Mouse (Mus musculus): Measurements from ENCODE around the gene Camp. TPM values are rescaled to one million over a fixed set of nuclear protein-coding genes. Genes with fewer than 3 reads are reported as not detected.
A peak's percentile ranks its signal among the peaks of the same experiment; 100 is the strongest.

Gene Camp
- total and polyA plus RNA-seq, 3 experiments: 0.13 TPM; not detected in 2

- no peaks in the 10 kb centered on the region for H3K4me1 ChIP-seq (ENCODE audit: control insufficient read depth in 1 of 2, insufficient read depth in 2 of 2, low read length in 2 of 2)
- peaks cover 0 to 9% of the 10 kb centered on the region in 2 experiments; a peak in 2 of 4 replicates for H3K36me3 ChIP-seq (ENCODE audit: control insufficient read depth in 1 of 2, insufficient read depth in 2 of 2, low read length in 2 of 2)
- no peak overlapping the region for H3K9ac ChIP-seq (ENCODE audit: control insufficient read depth, low read depth, low read length, poor library complexity, severe bottlenecking)
- no peaks in the 10 kb centered on the region for H3K79me2 ChIP-seq (ENCODE audit: control insufficient read depth, insufficient read depth, low read length, poor library complexity)
- H3K9me3 ChIP-seq (replicated peaks; ENCODE audit: insufficient read depth, low read length): no peaks in the 10 kb centered on the region
- DNase-seq (ENCODE audit: low read depth, low spot score): no peak
- no peaks in the 10 kb centered on the region for H3K27me3 ChIP-seq (ENCODE audit: control insufficient read depth in 1 of 2, insufficient read depth in 2 of 2, low read length in 2 of 2)
- TF ChIP-seq GABPA (IDR thresholded peaks at IDR 0.05; ENCODE audit: low read depth, low read length): no peak
- TF ChIP-seq ZKSCAN1 (IDR thresholded peaks at IDR 0.05; ENCODE audit: low read depth, low read length): no peak
- H3K27ac ChIP-seq (ENCODE audit: control insufficient read depth, low read depth, low read length): no peak overlapping the region
- no peak overlapping the region for H3K4me3 ChIP-seq (ENCODE audit: control insufficient read depth in 1 of 2, insufficient read depth in 1 of 2, low read depth in 2 of 2, low read length in 2 of 2)
Measured at GRCm38 (mm10) chr9:109895593-109895992, 46.2 kb upstream of the Camp start.

- no peaks in the 10 kb centered on the region for H3K4me1 ChIP-seq (ENCODE audit: control insufficient read depth in 1 of 2, insufficient read depth in 2 of 2, low read length in 2 of 2)
- H3K27ac ChIP-seq (ENCODE audit: control insufficient read depth, low read depth, low read length): no peak overlapping the region
- H3K79me2 ChIP-seq (ENCODE audit: control insufficient read depth, insufficient read depth, low read length, poor library complexity): no peaks in the 10 kb centered on the region
- H3K27me3 ChIP-seq (ENCODE audit: control insufficient read depth in 1 of 2, insufficient read depth in 2 of 2, low read length in 2 of 2): no peaks in the 10 kb centered on the region
- H3K4me3 ChIP-seq (ENCODE audit: control insufficient read depth in 1 of 2, insufficient read depth in 1 of 2, low read depth in 2 of 2, low read length in 2 of 2): no peak overlapping the region
- peak; percentile 75 for DNase-seq (ENCODE audit: low read depth, low spot score)
- peaks cover 0 to 17% of the 10 kb centered on the region in 2 experiments; a peak in 2 of 4 replicates for H3K36me3 ChIP-seq (ENCODE audit: control insufficient read depth in 1 of 2, insufficient read depth in 2 of 2, low read length in 2 of 2)
- no peaks in the 10 kb centered on the region for H3K9me3 ChIP-seq (replicated peaks; ENCODE audit: insufficient read depth, low read length)
- TF ChIP-seq TCF12 (IDR thresholded peaks at IDR 0.05; ENCODE audit: low read depth, low read length): no peak
- TF ChIP-seq RAD21 (IDR thresholded peaks at IDR 0.05; ENCODE audit: low read depth, low read length): peak; percentile 64
- TF ChIP-seq SMC3 (IDR thresholded peaks at IDR 0.05; ENCODE audit: low read depth, low read length): peak; percentile 65
- peak in 1 of 2 experiments; percentile 15; a peak in 1 of 4 replicates for TF ChIP-seq POLR2A (IDR thresholded peaks at IDR 0.05; ENCODE audit: control insufficient read depth in 1 of 2, insufficient read depth in 1 of 2, low read depth in 1 of 2, low read length in 2 of 2, poor library complexity in 1 of 2)
- peak; percentile 44 to 71 (median 53) for TF ChIP-seq CTCF (IDR thresholded peaks at IDR 0.05 in 2 of 3, conservative IDR thresholded peaks at IDR 0.05 in 1 of 3; ENCODE audit: control insufficient read depth in 1 of 3, insufficient read depth in 1 of 3, low read depth in 2 of 3, low read length in 3 of 3, poor library complexity in 1 of 3, severe bottlenecking in 1 of 3)
- TF ChIP-seq HCFC1 (IDR thresholded peaks at IDR 0.05; ENCODE audit: low read depth, low read length): no peak
- no peak overlapping the region for H3K9ac ChIP-seq (ENCODE audit: control insufficient read depth, low read depth, low read length, poor library complexity, severe bottlenecking)
Measured at GRCm38 (mm10) chr9:109894413-109895090, 45.1 kb upstream of the Camp start.

GRCm38 (mm10) chr9:109892651-109893250 is 43.3 kb upstream of the Camp start:
- H3K36me3 ChIP-seq (ENCODE audit: control insufficient read depth in 1 of 2, insufficient read depth in 2 of 2, low read length in 2 of 2): peaks cover 0 to 25% of the 10 kb centered on the region in 2 experiments; a peak in 2 of 4 replicates
- H3K79me2 ChIP-seq (ENCODE audit: control insufficient read depth, insufficient read depth, low read length, poor library complexity): no peaks in the 10 kb centered on the region
- no peaks in the 10 kb centered on the region for H3K9me3 ChIP-seq (replicated peaks; ENCODE audit: insufficient read depth, low read length)
- peak; percentile 88 for DNase-seq (ENCODE audit: low read depth, low spot score)
- H3K4me1 ChIP-seq (ENCODE audit: control insufficient read depth in 1 of 2, insufficient read depth in 2 of 2, low read length in 2 of 2): no peaks in the 10 kb centered on the region
- no peak for TF ChIP-seq MYB (IDR thresholded peaks at IDR 0.05; ENCODE audit: low read depth, low read length)
- TF ChIP-seq ZC3H11A (IDR thresholded peaks at IDR 0.05; ENCODE audit: low read depth, low read length): peak; percentile 38; the same call in 1 of the 2 replicates
- no peak for TF ChIP-seq USF2 (IDR thresholded peaks at IDR 0.05; ENCODE audit: borderline replicate concordance in 1 of 2, insufficient read depth in 1 of 2, low read depth in 1 of 2, low read length in 2 of 2)
- peak; percentile 90 for TF ChIP-seq ZNF384 (IDR thresholded peaks at IDR 0.05; ENCODE audit: low read depth, low read length)
- TF ChIP-seq TCF12 (IDR thresholded peaks at IDR 0.05; ENCODE audit: low read depth, low read length): no peak
- no peak for TF ChIP-seq ELF1 (IDR thresholded peaks at IDR 0.05; ENCODE audit: low read depth, low read length)
- TF ChIP-seq UBTF (IDR thresholded peaks at IDR 0.05; ENCODE audit: borderline replicate concordance, insufficient read depth, low read depth, low read length): no peak
- TF ChIP-seq ETS1 (IDR thresholded peaks at IDR 0.05; ENCODE audit: low read depth, low read length): no peak
- TF ChIP-seq CTCF (IDR thresholded peaks at IDR 0.05 in 2 of 3, conservative IDR thresholded peaks at IDR 0.05 in 1 of 3; ENCODE audit: control insufficient read depth in 1 of 3, insufficient read depth in 1 of 3, low read depth in 2 of 3, low read length in 3 of 3, poor library complexity in 1 of 3, severe bottlenecking in 1 of 3): peak; percentile 78 to 88 (median 86)
- TF ChIP-seq RAD21 (IDR thresholded peaks at IDR 0.05; ENCODE audit: low read depth, low read length): peak; percentile 70
- peak; percentile 37 for TF ChIP-seq SMC3 (IDR thresholded peaks at IDR 0.05; ENCODE audit: low read depth, low read length)
- no peak overlapping the region for H3K27ac ChIP-seq (ENCODE audit: control insufficient read depth, low read depth, low read length)
- H3K9ac ChIP-seq (ENCODE audit: control insufficient read depth, low read depth, low read length, poor library complexity, severe bottlenecking): no peak overlapping the region
- no peak overlapping the region for H3K4me3 ChIP-seq (ENCODE audit: control insufficient read depth in 1 of 2, insufficient read depth in 1 of 2, low read depth in 2 of 2, low read length in 2 of 2)
- H3K27me3 ChIP-seq (ENCODE audit: control insufficient read depth in 1 of 2, insufficient read depth in 2 of 2, low read length in 2 of 2): no peaks in the 10 kb centered on the region

Data from MEL (cell line).